Mouse (Mus musculus) bone marrow macrophage, adult 2 months (primary cell): ENCODE measurements at regions not wholly inside any gene's neighbourhood (a gene's known extent, or its start where the extent isn't known, plus 50 kb on each side); places are given as distances from the start of the nearest gene placed in this dataset.

Experiments used
- CTCF ChIP-seq: IDR thresholded peaks from 2 replicates; pipeline ENCODE4 v1.5.1; 2012; ENCODE audit warnings: low read depth, mild to moderate bottlenecking, low read length, moderate library complexity
- POLR2A ChIP-seq: IDR thresholded peaks from 2 replicates; pipeline ENCODE4 v1.6.1; 2012; ENCODE audit warnings: mild to moderate bottlenecking, low read depth, low read length, borderline replicate concordance

- TF ChIP-seq POLR2A (no peak), CTCF (no peak)
These were observed 72.8 kb upstream of the Rxfp2 start for GRCm38 (mm10) chr5:149945651-149946050.
